Mouse (Mus musculus) CH12.LX (cell line): ENCODE results near the gene Pelp1. TPM values are rescaled to one million over a fixed set of nuclear protein-coding genes. Genes with fewer than 3 reads are reported as not detected.

ENCODE experiments used
- DNase-seq: peaks from one replicate; pipeline ENCODE4 v3.0.0-alpha.2; 2013; ENCODE audit errors: extremely low read depth
- H3K27ac ChIP-seq: 2 replicates; pipeline ENCODE4 v1.5.1; 2012; ENCODE audit warnings: low read depth, mild to moderate bottlenecking, control low read depth, moderate library complexity; ENCODE audit not compliant: insufficient read depth
- H3K27me3 ChIP-seq: replicated peaks from 2 replicates; pipeline ENCODE3; 2012; ENCODE audit warnings: inconsistent platforms
- H3K36me3 ChIP-seq, 2 experiments: replicated peaks in 1 of 2; 2 replicates each; pipeline versions ENCODE3 to v1.6.1; 2012; ENCODE audit warnings: inconsistent platforms in 1 of 2, low read length in 1 of 2, mild to moderate bottlenecking in 1 of 2, mixed read lengths in 1 of 2, moderate library complexity in 1 of 2; ENCODE audit not compliant: control insufficient read depth in 1 of 2, insufficient read depth in 1 of 2
- H3K4me1 ChIP-seq, 2 experiments: 2 replicates each; pipeline ENCODE4 v1.6.1; 2012; ENCODE audit warnings: inconsistent platforms in 1 of 2, moderate library complexity in 1 of 2; ENCODE audit not compliant: insufficient read depth in 2 of 2, control insufficient read depth in 1 of 2
- H3K4me2 ChIP-seq: 2 replicates; pipeline ENCODE4 v1.6.1; 2012; ENCODE audit warnings: low read depth, mild to moderate bottlenecking, control low read depth; ENCODE audit not compliant: poor library complexity, insufficient read depth, severe bottlenecking
- H3K4me3 ChIP-seq, 3 experiments: fragments of 150-350 bp in 1 of 3; sonication (generic) in 1 of 3; replicated peaks in 1 of 3; 2 replicates each; pipeline versions ENCODE3 to v1.5.1; 2011 to 2012; ENCODE audit warnings: low read depth in 2 of 3, low read length in 2 of 3, mild to moderate bottlenecking in 2 of 3, moderate library complexity in 2 of 3, control low read depth in 1 of 3, improper control_type of control experiment in 1 of 3, inconsistent platforms in 1 of 3, mixed read lengths in 1 of 3; ENCODE audit not compliant: poor library complexity in 1 of 3
- H3K79me2 ChIP-seq: replicated peaks from 2 replicates; pipeline ENCODE4 v1.6.1; 2012; ENCODE audit warnings: mild to moderate bottlenecking, moderate library complexity; ENCODE audit not compliant: control insufficient read depth, poor library complexity, insufficient read depth, severe bottlenecking; ENCODE audit errors: extremely low read depth
- H3K9ac ChIP-seq: 2 replicates; pipeline ENCODE4 v1.6.1; 2012; ENCODE audit warnings: low read depth, mild to moderate bottlenecking, control low read depth, moderate library complexity; ENCODE audit not compliant: insufficient read depth
- H3K9me3 ChIP-seq: replicated peaks from 2 replicates; pipeline ENCODE3; 2012; ENCODE audit warnings: low read length, inconsistent platforms, mixed read lengths
- BHLHE40 ChIP-seq: IDR thresholded peaks from 2 replicates; pipeline ENCODE4 v1.6.1; 2011; ENCODE audit warnings: mild to moderate bottlenecking, low read depth, low read length, improper control_type of control experiment
- CHD2 ChIP-seq: IDR thresholded peaks from 2 replicates; pipeline ENCODE4 v1.6.1; 2011; ENCODE audit warnings: low read length, improper control_type of control experiment
- E2F4 ChIP-seq: IDR thresholded peaks from 2 replicates; pipeline ENCODE4 v1.6.1; 2011; ENCODE audit warnings: low read depth, low read length, improper control_type of control experiment; ENCODE audit not compliant: insufficient replicate concordance
- ELF1 ChIP-seq: IDR thresholded peaks from 2 replicates; pipeline ENCODE4 v1.6.1; 2014; ENCODE audit warnings: low read depth, mild to moderate bottlenecking, inconsistent platforms, low read length, improper control_type of control experiment
- GABPA ChIP-seq: IDR thresholded peaks from 2 replicates; pipeline ENCODE4 v1.6.1; 2012; ENCODE audit warnings: low read depth, low read length, improper control_type of control experiment, inconsistent platforms; ENCODE audit not compliant: insufficient replicate concordance
- HCFC1 ChIP-seq: IDR thresholded peaks from 2 replicates; pipeline ENCODE4 v1.6.1; 2012; ENCODE audit warnings: low read depth, mild to moderate bottlenecking, inconsistent platforms, low read length, improper control_type of control experiment
- IRF4 ChIP-seq: IDR thresholded peaks from 2 replicates; pipeline ENCODE4 v1.6.1; 2014; ENCODE audit warnings: low read depth, mild to moderate bottlenecking, inconsistent platforms, low read length, improper control_type of control experiment
- JUN ChIP-seq: IDR thresholded peaks from 2 replicates; pipeline ENCODE4 v1.6.1; 2011; ENCODE audit warnings: low read depth, mild to moderate bottlenecking, low read length, improper control_type of control experiment, moderate library complexity; ENCODE audit not compliant: insufficient read depth
- MAX ChIP-seq: IDR thresholded peaks from 2 replicates; pipeline ENCODE4 v1.6.1; 2011; ENCODE audit warnings: low read length, improper control_type of control experiment
- MAZ ChIP-seq: IDR thresholded peaks from 2 replicates; pipeline ENCODE4 v1.6.1; 2012; ENCODE audit warnings: low read depth, mild to moderate bottlenecking, inconsistent platforms, low read length, improper control_type of control experiment, moderate library complexity
- MEF2A ChIP-seq: IDR thresholded peaks from 2 replicates; pipeline ENCODE4 v1.6.1; 2014; ENCODE audit warnings: low read depth, mild to moderate bottlenecking, inconsistent platforms, low read length, improper control_type of control experiment, borderline replicate concordance
- PAX5 ChIP-seq: IDR thresholded peaks from 2 replicates; pipeline ENCODE4 v1.6.1; 2012; ENCODE audit warnings: low read length, inconsistent platforms, mixed read lengths
- POLR2A ChIP-seq: IDR thresholded peaks from 2 replicates; pipeline ENCODE4 v1.6.1; 2011; ENCODE audit warnings: low read depth, mild to moderate bottlenecking, improper control_type of control experiment, low read length
- RAD21 ChIP-seq: IDR thresholded peaks from 2 replicates; pipeline ENCODE4 v1.6.1; 2011; ENCODE audit warnings: low read depth, mild to moderate bottlenecking, low read length, improper control_type of control experiment, moderate library complexity
- TCF12 ChIP-seq: IDR thresholded peaks from 2 replicates; pipeline ENCODE4 v1.6.1; 2014; ENCODE audit warnings: low read depth, mild to moderate bottlenecking, inconsistent platforms, low read length, improper control_type of control experiment
- UBTF ChIP-seq: IDR thresholded peaks from 2 replicates; pipeline ENCODE4 v1.6.1; 2012; ENCODE audit warnings: low read depth, mild to moderate bottlenecking, inconsistent platforms, low read length, improper control_type of control experiment, moderate library complexity
- USF1 ChIP-seq: IDR thresholded peaks from 2 replicates; pipeline ENCODE4 v1.6.1; 2014; ENCODE audit warnings: low read depth, mild to moderate bottlenecking, inconsistent platforms, low read length, improper control_type of control experiment
- ZNF384 ChIP-seq: IDR thresholded peaks from 2 replicates; pipeline ENCODE4 v1.6.1; 2012; ENCODE audit warnings: low read depth, low read length, improper control_type of control experiment, inconsistent platforms
- dilution Hi-C: fragments of 300-500 bp; cut with MboI; formaldehyde crosslinking; loops from 2 replicates; pipeline ENCODE4 v1.14.3; 2020; ENCODE audit warnings: low sequenced_read_pairs; ENCODE audit not compliant: extremely low pct_unique_long_range_greater_than_20kb, extremely low pct_ligation_motif_present
- in situ Hi-C: fragments of 300-500 bp; cut with MboI; formaldehyde crosslinking; loops from 3 replicates; pipeline ENCODE4 v1.14.3; 2019; ENCODE audit warnings: low sequenced_read_pairs, low pct_ligation_motif_present, low pct_unique_long_range_greater_than_20kb, mixed read lengths
- polyA plus RNA-seq: library from polyadenylated mRNA; unstranded; fragments of >175 nt; gene quantifications from 2 replicates; pipeline ENCODE4 v1.2.1, GENCODE M21; 2012; ENCODE audit warnings: low read depth; ENCODE audit not compliant: insufficient read length
- total RNA-seq, 2 experiments: library from RNA; depleted of rRNA; stranded (reverse); fragments of 300-350 nt in 1 of 2; fragments of >200 nt in 1 of 2; gene quantifications; 2 replicates each; pipeline ENCODE4 v1.2.3; 2012 to 2014

The Pelp1 gene
- total and polyA plus RNA-seq, 3 experiments = 13.2 to 113 (median 33.0) TPM

DNA sequence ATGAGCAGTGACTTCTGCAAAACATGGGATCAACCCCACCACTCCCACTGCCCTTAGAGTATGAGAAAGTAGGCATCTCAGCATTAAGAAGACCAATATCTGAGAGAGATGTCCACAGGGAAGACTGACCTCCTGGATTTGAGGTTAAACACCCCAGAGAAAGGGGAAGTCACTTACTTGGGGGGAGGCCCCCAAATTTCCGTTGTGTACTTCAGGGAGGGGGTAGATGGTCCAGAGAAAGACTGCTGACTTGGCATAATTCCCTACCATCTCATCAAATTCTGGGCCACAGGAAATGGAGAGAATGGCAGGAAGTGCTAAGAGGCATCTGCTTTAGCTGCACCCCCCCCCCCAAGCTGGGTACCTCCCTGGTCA lies 23.7 kb upstream of the Pelp1 start (continued):
- TF ChIP-seq MAX (0 out of 2 replicates have a peak, but pooled peaks have one; percentile 34), CHD2 (peak; percentile 40; the same call in 1 of the 2 replicates), RAD21 (no peak), JUN (no peak), ZNF384 (no peak), E2F4 (no peak), USF1 (no peak), MAZ (0 out of 2 replicates have a peak, but pooled peaks have one; percentile 50), UBTF (no peak), IRF4 (peak; percentile 42; the same call in 1 of the 2 replicates), PAX5 (no peak), TCF12 (no peak), HCFC1 (no peak), POLR2A (no peak)

DNA sequence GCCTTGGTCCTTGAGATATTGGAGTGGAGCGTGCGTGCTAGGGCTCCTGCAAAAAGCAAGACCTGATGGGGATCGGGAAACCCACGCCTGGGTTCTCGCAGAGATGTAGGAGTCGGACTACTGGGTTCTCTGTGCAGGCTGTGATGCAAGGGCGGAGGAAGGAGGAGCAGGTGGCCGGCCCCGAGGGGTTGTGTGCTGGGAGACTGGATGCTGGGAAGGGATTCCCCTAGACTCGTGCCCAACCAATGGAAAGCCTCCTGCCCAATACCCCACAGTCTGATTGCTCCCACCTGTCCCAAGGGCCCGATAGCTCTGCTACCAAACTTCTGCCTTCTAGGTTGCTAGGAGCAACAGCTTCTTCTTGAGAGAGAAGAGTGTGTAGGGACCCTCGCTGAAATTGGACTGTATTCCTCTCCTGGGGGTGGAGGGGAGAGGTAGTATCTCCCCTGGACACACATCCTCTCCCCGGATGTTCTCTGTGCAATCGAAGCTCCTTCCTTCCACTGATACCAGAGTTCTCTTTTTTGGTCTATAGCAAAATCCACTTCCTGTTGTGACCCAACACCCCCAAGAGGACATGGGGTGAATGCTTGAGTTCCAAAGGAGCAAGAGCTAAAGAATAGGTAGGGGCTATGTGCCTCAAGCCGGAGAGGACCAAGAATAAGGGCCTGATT lies 23.2 kb upstream of the Pelp1 start:
- peak overlapping the region; percentile 69 to 87 (median 73) for H3K4me3 ChIP-seq
- peak overlapping the region; percentile 75 for H3K4me2 ChIP-seq
- no peak overlapping the region for H3K27ac ChIP-seq
- DNase-seq = peak; percentile 56
- in situ Hi-C loops = no loop called here
- H3K9ac ChIP-seq = peak overlapping the region; percentile 68
- dilution Hi-C loops = no loop called here
- peaks cover 9% of the 10 kb centered on the region for H3K79me2 ChIP-seq
- no peak for TF ChIP-seq GABPA
- TF ChIP-seq MEF2A = 0 out of 2 replicates have a peak, but pooled peaks have one; percentile 47
- TF ChIP-seq PAX5 = no peak
- TF ChIP-seq ELF1 = peak; percentile 63
- peak; percentile 17; the same call in 1 of the 2 replicates for TF ChIP-seq BHLHE40
- 0 out of 2 replicates have a peak, but pooled peaks have one; percentile 18 for TF ChIP-seq MAZ
- H3K4me1 ChIP-seq = peaks cover 10 to 58% of the 10 kb centered on the region in 2 experiments
- H3K9me3 ChIP-seq = no peaks in the 10 kb centered on the region
- no peaks in the 10 kb centered on the region for H3K27me3 ChIP-seq
- H3K36me3 ChIP-seq = peaks cover 23 to 39% of the 10 kb centered on the region in 2 experiments
